Mouse (Mus musculus) common myeloid progenitor, adult 5-6 weeks (primary cell): ENCODE measurements at regions not wholly inside any gene's neighbourhood (a gene's known extent, or its start where the extent isn't known, plus 50 kb on each side); places are given as distances from the start of the nearest gene placed in this dataset.
"Not testable (repeated sequence)": the region's sequence is repeated elsewhere in the genome, so short reads cannot be mapped to it uniquely, and the experiment has no call there.

ENCODE experiments used
- ATAC-seq: replicated peaks from 2 replicates; pipeline ENCODE4 v1.8.0; 2016; ENCODE audit warnings: low read depth, mild to moderate bottlenecking, moderate TSS enrichment, inconsistent platforms; ENCODE audit not compliant: poor library complexity, severe bottlenecking

- no peak for ATAC-seq
Observed at GRCm38 (mm10) chr16:86823496-86823895, 530.5 kb upstream of the N6amt1 start.

- ATAC-seq: peak; percentile 57
Observed at GRCm38 (mm10) chr16:86821586-86821985, 532.4 kb upstream of the N6amt1 start.

- not testable (repeated sequence) for ATAC-seq
Observed at GRCm38 (mm10) chr16:86818639-86819038, 535.3 kb upstream of the N6amt1 start.

GRCm38 (mm10) chr16:86816763-86817593, 537.0 kb upstream of the N6amt1 start:
- no peak for ATAC-seq

GRCm38 (mm10) chr16:86816006-86816405, 538.0 kb upstream of the N6amt1 start:
- ATAC-seq: no peak

GRCm38 (mm10) chr16:86812692-86813091, 541.3 kb upstream of the N6amt1 start:
- no peak for ATAC-seq

GRCm38 (mm10) chr16:86808644-86809324, 545.2 kb upstream of the N6amt1 start:
- ATAC-seq: no peak

GRCm38 (mm10) chr16:86806374-86806773, 547.6 kb upstream of the N6amt1 start:
- ATAC-seq: no peak

- no peak for ATAC-seq
Observed at GRCm38 (mm10) chr16:86776086-86776485, 577.9 kb upstream of the N6amt1 start.

- ATAC-seq: no peak
Observed at GRCm38 (mm10) chr16:86772586-86772985, 581.4 kb upstream of the N6amt1 start.

GRCm38 (mm10) chr16:86768912-86769311, 585.1 kb upstream of the N6amt1 start:
- no peak for ATAC-seq

- no peak for ATAC-seq
Observed at GRCm38 (mm10) chr16:86768355-86768754, 585.6 kb upstream of the N6amt1 start.

GRCm38 (mm10) chr16:86765974-86766373, 588.0 kb upstream of the N6amt1 start:
- no peak for ATAC-seq

GRCm38 (mm10) chr16:86741236-86741635, 612.7 kb upstream of the N6amt1 start:
- no peak for ATAC-seq

GRCm38 (mm10) chr16:86718982-86719771, 634.8 kb upstream of the N6amt1 start:
- ATAC-seq: no peak

- ATAC-seq: no peak
Observed at GRCm38 (mm10) chr16:86718353-86718752, 635.6 kb upstream of the N6amt1 start.

GRCm38 (mm10) chr16:86701700-86702099, 652.3 kb upstream of the N6amt1 start:
- ATAC-seq: no peak

- ATAC-seq: no peak
Observed at GRCm38 (mm10) chr16:86694497-86694896, 659.5 kb upstream of the N6amt1 start.

- ATAC-seq: no peak
Observed at GRCm38 (mm10) chr16:86659154-86659553, 694.8 kb upstream of the N6amt1 start.

- no peak for ATAC-seq
Observed at GRCm38 (mm10) chr16:86647316-86647715, 706.7 kb upstream of the N6amt1 start.

- ATAC-seq: no peak
Observed at GRCm38 (mm10) chr16:86646753-86647152, 707.2 kb upstream of the N6amt1 start.
